Mouse (Mus musculus) stomach, embryonic 14.5 days (tissue): Measurements from ENCODE around the gene Ubxn10. TPM values are rescaled to one million over a fixed set of nuclear protein-coding genes. Genes with fewer than 3 reads are reported as not detected.
A peak's percentile ranks its signal among the peaks of the same experiment; 100 is the strongest.

ENCODE experiments used
- ATAC-seq: fragments of 200-750 bp; cut with Nextera tagmentation; 2 replicates; pipeline ENCODE4 v1.8.0; 2017; ENCODE audit warnings: low read depth, moderate TSS enrichment; ENCODE audit not compliant: insufficient number of reproducible peaks, insufficient read depth, low FRiP score
- H3K27ac ChIP-seq: fragments of 300-500 bp; sonication (generic); 2 replicates; pipeline ENCODE4 v1.5.1; 2014; ENCODE audit warnings: mild to moderate bottlenecking, low read length, moderate library complexity, mixed read lengths
- H3K27me3 ChIP-seq: fragments of 300-500 bp; sonication (generic); 2 replicates; pipeline ENCODE4 v1.6.1; 2014; ENCODE audit warnings: low read length, control low read depth, mixed read lengths; ENCODE audit not compliant: control insufficient read depth, insufficient read depth
- H3K36me3 ChIP-seq: fragments of 300-500 bp; sonication (generic); 2 replicates; pipeline ENCODE4 v1.6.1; 2014; ENCODE audit warnings: mild to moderate bottlenecking, control low read depth, low read length, moderate library complexity, mixed read lengths; ENCODE audit not compliant: control insufficient read depth, insufficient read depth
- H3K4me1 ChIP-seq: fragments of 300-500 bp; sonication (generic); 2 replicates; pipeline ENCODE4 v1.6.1; 2014; ENCODE audit warnings: low read length, control low read depth, mixed read lengths; ENCODE audit not compliant: control insufficient read depth, insufficient read depth
- H3K4me2 ChIP-seq: fragments of 300-500 bp; sonication (generic); replicated peaks from 2 replicates; pipeline ENCODE4 v1.6.1; 2014; ENCODE audit warnings: low read depth, low read length, control low read depth
- H3K4me3 ChIP-seq: fragments of 300-500 bp; sonication (generic); 2 replicates; pipeline ENCODE4 v1.5.1; 2014; ENCODE audit warnings: low read depth, low read length, control low read depth
- H3K9ac ChIP-seq: fragments of 300-500 bp; sonication (generic); replicated peaks from 2 replicates; pipeline ENCODE4 v1.6.1; 2014; ENCODE audit warnings: low read depth, mild to moderate bottlenecking, control low read depth, low read length, moderate library complexity, mixed read lengths
- H3K9me3 ChIP-seq: fragments of 300-500 bp; sonication (generic); 2 replicates; pipeline ENCODE4 v1.6.1; 2016; ENCODE audit warnings: low read depth, low read length, control low read depth; ENCODE audit not compliant: control insufficient read depth
- WGBS: fragments of 180-500 bp; shearing (Covaris S2); extraction: QIAGEN DNeasy Blood & Tissue Kit; methylation state at CpG from one replicate; pipeline ENCODE4 v1.1.7; 2014; 5-methylcytosine and 5-hydroxymethylcytosine counted together
- polyA plus RNA-seq: library from polyadenylated mRNA; unstranded; fragments of >200 nt; fragmentation: Nextera tagmentation; extraction: Ambion mirVana; gene quantifications from 2 replicates; pipeline ENCODE4 v1.2.1, GENCODE M21; 2014

Gene Ubxn10
- polyA plus RNA-seq, 1 experiment from 2014 or later = 0.97 TPM

GRCm38 (mm10) chr4:138691443-138692181 lies 45.4 kb downstream of the Ubxn10 start:
- H3K4me2 ChIP-seq = no peak overlapping the region
- 7% methylated on average over 19 of the region's 19 CpGs for WGBS
- H3K9me3 ChIP-seq = no peaks in the 10 kb centered on the region
- no peak overlapping the region for H3K27ac ChIP-seq
- H3K36me3 ChIP-seq = no peaks in the 10 kb centered on the region
- peaks cover 6% of the 10 kb centered on the region for H3K27me3 ChIP-seq
- ATAC-seq = no peak
- H3K4me3 ChIP-seq = no peak overlapping the region
- no peak overlapping the region for H3K9ac ChIP-seq
- H3K4me1 ChIP-seq = no peaks in the 10 kb centered on the region

GRCm38 (mm10) chr4:138690561-138690960 lies 46.4 kb downstream of the Ubxn10 start:
- H3K4me3 ChIP-seq = no peak overlapping the region
- no peaks in the 10 kb centered on the region for H3K9me3 ChIP-seq
- H3K36me3 ChIP-seq = no peaks in the 10 kb centered on the region
- WGBS = 3% methylated on average over 4 of the region's 4 CpGs
- H3K27ac ChIP-seq = no peak overlapping the region
- H3K9ac ChIP-seq = no peak overlapping the region
- no peak for ATAC-seq
- H3K27me3 ChIP-seq = peaks cover 6% of the 10 kb centered on the region
- no peak overlapping the region for H3K4me2 ChIP-seq
- H3K4me1 ChIP-seq = no peaks in the 10 kb centered on the region

GRCm38 (mm10) chr4:138689094-138689512 lies 47.9 kb downstream of the Ubxn10 start:
- WGBS = 28% methylated on average over 3 of the region's 3 CpGs
- H3K27ac ChIP-seq = no peak overlapping the region
- H3K36me3 ChIP-seq = no peaks in the 10 kb centered on the region
- no peak for ATAC-seq
- H3K4me1 ChIP-seq = no peaks in the 10 kb centered on the region
- H3K9ac ChIP-seq = no peak overlapping the region
- H3K9me3 ChIP-seq = no peaks in the 10 kb centered on the region
- no peak overlapping the region for H3K4me2 ChIP-seq
- H3K27me3 ChIP-seq = peaks cover 6% of the 10 kb centered on the region
- H3K4me3 ChIP-seq = no peak overlapping the region

GRCm38 (mm10) chr4:138685813-138686212 lies 51.2 kb downstream of the Ubxn10 start:
- Histone ChIP-seq H3K4me2 (no peak overlapping the region), H3K36me3 (no peaks in the 10 kb centered on the region), H3K9ac (no peak overlapping the region), H3K4me3 (no peak overlapping the region), H3K27ac (no peak overlapping the region), H3K9me3 (no peaks in the 10 kb centered on the region), H3K27me3 (0 out of 2 replicates have a peak, but pooled peaks cover 2% of the 10 kb centered on the region), H3K4me1 (no peaks in the 10 kb centered on the region)
- WGBS = 72% methylated on average over 6 of the region's 6 CpGs
- ATAC-seq = no peak

GRCm38 (mm10) chr4:138682760-138683159 lies 54.2 kb downstream of the Ubxn10 start:
- H3K4me2 ChIP-seq = no peak overlapping the region
- no peak overlapping the region for H3K4me3 ChIP-seq
- no peaks in the 10 kb centered on the region for H3K27me3 ChIP-seq
- no peaks in the 10 kb centered on the region for H3K9me3 ChIP-seq
- H3K4me1 ChIP-seq = no peaks in the 10 kb centered on the region
- no peak overlapping the region for H3K9ac ChIP-seq
- 57% methylated on average over 2 of the region's 2 CpGs for WGBS
- ATAC-seq = no peak
- H3K27ac ChIP-seq = no peak overlapping the region
- H3K36me3 ChIP-seq = no peaks in the 10 kb centered on the region

GRCm38 (mm10) chr4:138680124-138680523 lies 56.8 kb downstream of the Ubxn10 start:
- Histone ChIP-seq H3K9me3 (no peaks in the 10 kb centered on the region), H3K4me2 (no peak overlapping the region), H3K27me3 (no peaks in the 10 kb centered on the region), H3K4me3 (no peak overlapping the region), H3K4me1 (no peaks in the 10 kb centered on the region), H3K27ac (no peak overlapping the region), H3K36me3 (no peaks in the 10 kb centered on the region), H3K9ac (no peak overlapping the region)
- ATAC-seq = no peak
- WGBS = 70% methylated on average over 4 of the region's 4 CpGs

GRCm38 (mm10) chr4:138677579-138677978 lies 59.4 kb downstream of the Ubxn10 start:
- no peaks in the 10 kb centered on the region for H3K9me3 ChIP-seq
- H3K9ac ChIP-seq = no peak overlapping the region
- no peaks in the 10 kb centered on the region for H3K4me1 ChIP-seq
- no peak overlapping the region for H3K4me2 ChIP-seq
- WGBS = 14% methylated on average over 16 of the region's 16 CpGs
- no peak overlapping the region for H3K4me3 ChIP-seq
- H3K27me3 ChIP-seq = no peaks in the 10 kb centered on the region
- ATAC-seq = no peak
- H3K27ac ChIP-seq = no peak overlapping the region
- no peaks in the 10 kb centered on the region for H3K36me3 ChIP-seq

- 10% methylated on average over 16 of the region's 16 CpGs for WGBS
- no peaks in the 10 kb centered on the region for H3K27me3 ChIP-seq
- H3K36me3 ChIP-seq = no peaks in the 10 kb centered on the region
- H3K4me3 ChIP-seq = no peak overlapping the region
- ATAC-seq = no peak
- no peaks in the 10 kb centered on the region for H3K4me1 ChIP-seq
- no peaks in the 10 kb centered on the region for H3K9me3 ChIP-seq
- no peak overlapping the region for H3K4me2 ChIP-seq
- no peak overlapping the region for H3K27ac ChIP-seq
- H3K9ac ChIP-seq = no peak overlapping the region
Observed at GRCm38 (mm10) chr4:138676480-138676879, 60.5 kb downstream of the Ubxn10 start.

- no peaks in the 10 kb centered on the region for H3K36me3 ChIP-seq
- no peaks in the 10 kb centered on the region for H3K9me3 ChIP-seq
- 0 out of 2 replicates have a peak, but pooled peaks have one; percentile 23 for ATAC-seq
- no peaks in the 10 kb centered on the region for H3K4me1 ChIP-seq
- no peak overlapping the region for H3K9ac ChIP-seq
- H3K4me3 ChIP-seq = no peak overlapping the region
- H3K27me3 ChIP-seq = no peaks in the 10 kb centered on the region
- WGBS = 45% methylated on average over 4 of the region's 4 CpGs
- H3K27ac ChIP-seq = no peak overlapping the region
- H3K4me2 ChIP-seq = no peak overlapping the region
Observed at GRCm38 (mm10) chr4:138672160-138672559, 64.8 kb downstream of the Ubxn10 start.
